Mouse (Mus musculus): Measurements from ENCODE around the gene Erich6. TPM values are rescaled to one million over a fixed set of nuclear protein-coding genes. Genes with fewer than 3 reads are reported as not detected.

Erich6 gene
- polyA plus RNA-seq, 1 experiment from 2014 or later: not detected

DNA sequence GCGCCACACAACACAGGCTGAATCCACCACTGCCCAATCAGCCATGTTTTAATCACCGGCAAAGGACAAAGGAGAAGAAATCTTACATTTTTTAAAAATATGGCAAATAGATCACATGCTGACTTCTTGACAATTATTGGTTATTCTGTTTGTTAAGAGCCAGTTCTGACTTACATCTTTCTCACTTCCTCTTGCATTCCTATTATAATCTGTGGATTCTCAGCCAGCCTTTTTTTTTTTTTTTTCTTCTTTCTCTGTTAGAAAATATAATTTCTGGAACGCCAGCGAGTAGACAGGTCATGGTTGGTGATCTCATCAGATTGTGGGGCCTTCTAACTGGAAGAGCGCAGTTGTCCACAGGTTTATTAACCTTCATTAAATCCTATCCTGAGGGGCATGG lies 36.3 kb upstream of the Erich6 start:
- Histone ChIP-seq H3K9me3 (replicated peaks) (no peaks in the 10 kb centered on the region), H3K4me2 (no peak overlapping the region), H3K4me3 (replicated peaks) (no peak overlapping the region), H3K27ac (replicated peaks) (no peak overlapping the region), H3K27me3 (replicated peaks) (no peaks in the 10 kb centered on the region), H3K36me3 (peaks cover 19% of the 10 kb centered on the region), H3K4me1 (peaks cover 7% of the 10 kb centered on the region), H3K9ac (replicated peaks) (no peak overlapping the region)
- WGBS: 93% methylated on average over 5 of the region's 5 CpGs
- ATAC-seq (ENCODE audit: low FRiP score): no peak

DNA sequence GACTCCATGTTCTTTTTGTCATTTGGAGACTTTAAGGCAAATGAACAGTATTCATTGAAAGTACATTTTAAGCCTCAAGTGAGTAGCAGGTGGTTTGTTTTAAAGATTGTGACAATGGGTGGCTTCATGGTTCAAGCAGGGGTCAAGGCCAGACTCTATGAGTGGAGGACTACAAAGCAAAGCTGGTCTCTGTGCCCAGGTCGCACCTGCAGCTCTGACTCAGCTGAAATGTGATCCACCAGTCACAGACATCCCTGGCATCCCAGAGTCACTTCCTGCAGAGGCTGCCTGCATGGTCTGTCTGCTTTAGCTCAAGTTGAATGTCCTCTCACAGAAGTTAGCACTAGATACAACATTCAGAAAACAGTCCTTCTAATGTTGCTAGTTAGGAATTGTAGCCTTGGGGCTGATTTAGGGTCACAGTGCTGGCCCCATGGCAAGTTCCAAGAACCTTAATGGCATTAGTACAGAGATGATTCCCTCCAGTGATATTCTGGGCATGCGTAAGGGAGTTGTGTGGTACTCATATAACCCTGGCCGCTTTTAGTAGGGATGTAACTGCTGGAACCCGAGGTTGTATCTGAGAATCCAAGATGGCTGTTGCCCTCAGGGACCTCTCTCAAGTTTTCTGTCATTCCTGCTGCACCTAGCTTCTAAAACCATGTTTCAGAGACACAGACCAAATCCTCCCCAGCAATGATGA lies 35.6 kb upstream of the Erich6 start:
- WGBS: 77% methylated on average over 4 of the region's 4 CpGs
- Histone ChIP-seq H3K27ac (replicated peaks) (no peak overlapping the region), H3K4me1 (peaks cover 2% of the 10 kb centered on the region; the same call in 1 of the 2 replicates), H3K4me3 (replicated peaks) (no peak overlapping the region), H3K9me3 (replicated peaks) (no peaks in the 10 kb centered on the region), H3K36me3 (peaks cover 19% of the 10 kb centered on the region), H3K9ac (replicated peaks) (no peak overlapping the region), H3K4me2 (no peak overlapping the region), H3K27me3 (replicated peaks) (no peaks in the 10 kb centered on the region)
- ATAC-seq (ENCODE audit: low FRiP score): no peak

DNA sequence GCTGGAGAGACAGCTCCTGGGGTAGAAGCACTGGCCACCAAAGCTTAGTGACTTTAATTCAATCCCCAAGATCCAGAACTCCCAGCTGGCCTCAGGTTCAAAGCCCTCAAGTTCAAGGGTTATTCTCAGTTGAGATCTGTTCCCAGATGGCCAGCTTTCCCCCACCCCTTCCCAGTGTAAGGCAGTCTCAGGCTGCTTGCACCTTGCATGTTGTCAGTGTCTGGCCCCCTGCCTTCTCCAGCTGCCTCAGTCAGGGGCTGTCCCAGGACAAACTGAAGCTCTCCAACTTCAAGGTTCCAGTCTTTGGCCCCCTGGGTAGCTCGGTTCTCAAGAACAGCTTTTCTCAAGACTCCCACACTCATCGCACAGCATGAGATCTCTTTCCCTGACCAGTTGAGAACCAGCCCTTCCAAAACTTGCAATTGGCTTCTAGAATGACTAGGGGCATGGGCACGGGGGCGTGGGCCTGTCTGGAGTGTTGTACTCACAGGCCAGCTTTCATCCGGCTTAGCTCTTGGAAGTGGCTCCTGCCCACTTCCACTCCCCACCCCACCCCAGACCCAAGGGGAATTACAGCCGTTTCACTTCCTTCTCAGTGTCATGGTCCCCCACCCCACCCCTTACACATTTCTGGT lies 34.7 kb upstream of the Erich6 start:
- no peak overlapping the region for H3K27ac ChIP-seq (replicated peaks)
- ATAC-seq (ENCODE audit: low FRiP score): no peak
- WGBS: 69% methylated on average over 6 of the region's 6 CpGs

DNA sequence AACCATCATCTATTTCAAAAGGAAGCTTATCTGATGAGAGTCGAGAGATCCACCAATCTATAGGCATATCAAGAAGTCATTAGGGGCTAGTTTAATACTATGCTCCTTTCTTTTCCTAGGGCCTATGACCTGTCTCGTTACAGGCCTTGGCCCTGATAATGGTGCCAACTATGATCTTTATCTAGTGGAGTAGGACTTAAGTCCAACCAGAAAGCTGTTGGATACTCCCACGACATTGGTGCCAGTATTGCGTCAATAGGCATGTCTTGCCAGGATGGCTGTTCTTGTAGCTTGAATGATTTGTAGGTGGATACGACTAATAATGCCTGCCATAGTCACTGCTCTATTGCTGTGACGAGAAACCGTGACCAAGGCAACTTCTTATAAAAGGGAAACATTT lies 27.0 kb upstream of the Erich6 start:
- no peak overlapping the region for H3K27ac ChIP-seq (replicated peaks)
- 0 out of 2 replicates have a peak, but pooled peaks cover 2% of the 10 kb centered on the region for H3K9me3 ChIP-seq (replicated peaks)
- no peak overlapping the region for H3K4me2 ChIP-seq
- no peak for ATAC-seq (ENCODE audit: low FRiP score)
- no peaks in the 10 kb centered on the region for H3K4me1 ChIP-seq
- H3K9ac ChIP-seq (replicated peaks): no peak overlapping the region
- H3K36me3 ChIP-seq: no peaks in the 10 kb centered on the region
- no peaks in the 10 kb centered on the region for H3K27me3 ChIP-seq (replicated peaks)
- WGBS: 83% methylated on average over 7 of the region's 7 CpGs
- H3K4me3 ChIP-seq (replicated peaks): no peak overlapping the region

More for the DNA sequence above, 34.7 kb upstream of the Erich6 start:
- Histone ChIP-seq H3K4me2 (no peak overlapping the region), H3K36me3 (peaks cover 19% of the 10 kb centered on the region), H3K9ac (replicated peaks) (no peak overlapping the region), H3K9me3 (replicated peaks) (no peaks in the 10 kb centered on the region), H3K27me3 (replicated peaks) (no peaks in the 10 kb centered on the region), H3K4me3 (replicated peaks) (no peak overlapping the region), H3K4me1 (no peaks in the 10 kb centered on the region)

DNA sequence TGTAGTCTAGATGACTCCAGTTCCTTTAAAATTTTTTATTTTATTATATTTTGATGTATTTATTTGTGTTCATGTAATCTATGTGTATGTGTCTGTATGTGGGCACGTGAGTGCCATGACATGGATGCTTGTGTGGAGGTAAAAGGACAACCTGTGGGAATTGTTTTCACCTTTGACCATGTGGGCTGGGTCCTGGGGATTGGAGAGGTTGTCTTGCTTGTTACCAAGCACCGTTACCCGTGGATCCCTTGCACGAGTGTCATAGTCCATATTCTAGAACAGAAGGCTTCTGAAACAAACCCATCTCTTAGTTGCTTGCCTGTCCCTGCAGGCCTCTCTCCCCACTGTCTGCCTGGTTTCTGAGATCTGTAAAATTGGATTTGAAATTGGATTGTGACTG lies 23.6 kb upstream of the Erich6 start:
- no peak overlapping the region for H3K27ac ChIP-seq (replicated peaks)
- no peaks in the 10 kb centered on the region for H3K27me3 ChIP-seq (replicated peaks)
- 92% methylated on average over 4 of the region's 4 CpGs for WGBS
- no peak overlapping the region for H3K4me3 ChIP-seq (replicated peaks)
- no peaks in the 10 kb centered on the region for H3K4me1 ChIP-seq
- no peak for ATAC-seq (ENCODE audit: low FRiP score)
- H3K4me2 ChIP-seq: no peak overlapping the region
- H3K9ac ChIP-seq (replicated peaks): no peak overlapping the region
- H3K9me3 ChIP-seq (replicated peaks): no peaks in the 10 kb centered on the region
- H3K36me3 ChIP-seq: no peaks in the 10 kb centered on the region

DNA sequence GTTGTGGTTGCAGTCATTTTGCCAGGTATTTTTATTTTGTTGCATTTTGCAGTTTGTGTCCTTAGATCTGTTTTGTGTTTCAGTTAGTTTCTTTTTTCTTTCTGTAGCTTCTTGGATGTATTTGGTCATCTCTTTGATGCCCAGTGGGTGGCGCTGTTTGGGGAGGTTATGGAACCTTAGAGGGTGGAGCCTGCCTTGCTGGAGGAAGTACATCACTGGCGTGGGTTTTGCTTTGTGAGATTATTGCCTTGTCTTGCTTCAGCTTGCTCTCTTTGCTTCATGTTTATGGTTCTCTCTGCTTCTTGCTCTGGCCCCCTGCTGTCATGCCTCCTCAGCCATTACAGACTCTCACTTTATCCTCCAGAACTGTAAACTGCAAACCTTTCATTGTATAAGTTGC lies 20.3 kb upstream of the Erich6 start:
- Histone ChIP-seq H3K9me3 (replicated peaks) (no peaks in the 10 kb centered on the region), H3K4me1 (no peaks in the 10 kb centered on the region)
- WGBS: 25% methylated on average over 2 of the region's 2 CpGs

DNA sequence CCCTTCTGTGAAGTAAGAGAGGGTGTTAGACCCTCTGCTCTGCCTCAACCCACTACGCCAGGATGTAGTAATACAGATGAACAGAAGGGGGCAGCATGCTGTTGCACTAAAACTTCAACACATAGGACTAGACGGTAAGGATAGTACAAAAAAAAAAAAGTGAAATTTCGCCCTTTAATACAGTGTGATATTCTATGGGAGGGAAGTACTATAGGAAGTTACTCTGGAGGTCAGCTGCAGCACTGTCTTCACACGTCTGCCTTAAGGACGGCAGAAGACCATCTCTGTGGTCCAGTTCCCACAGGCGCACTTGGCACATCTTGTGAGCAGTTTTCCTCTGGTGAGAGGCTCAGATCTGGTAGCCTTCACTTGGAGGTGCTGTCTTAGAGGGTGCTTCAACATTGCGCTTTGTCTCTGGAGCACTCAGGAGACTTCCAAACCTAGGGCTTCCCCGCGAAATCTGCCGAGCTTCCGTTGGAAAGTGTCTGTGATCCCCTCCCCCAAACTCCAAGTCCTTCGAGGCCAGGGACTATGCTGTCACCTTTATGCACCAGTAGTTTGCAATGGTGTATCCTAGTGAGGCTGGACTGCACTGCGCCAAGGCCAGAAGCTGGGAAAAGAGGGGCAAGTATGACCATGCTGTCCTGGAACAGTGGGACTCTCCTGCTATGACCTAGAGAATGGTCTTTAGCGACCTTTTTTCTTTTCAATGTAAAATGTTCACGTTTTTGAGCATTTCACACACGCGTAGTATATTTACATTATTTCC lies 18.5 kb upstream of the Erich6 start:
- no peak overlapping the region for H3K4me3 ChIP-seq (replicated peaks)
- peak; percentile 83 for ATAC-seq (ENCODE audit: low FRiP score)
- H3K9me3 ChIP-seq (replicated peaks): no peaks in the 10 kb centered on the region
- no peaks in the 10 kb centered on the region for H3K36me3 ChIP-seq
- no peak overlapping the region for H3K9ac ChIP-seq (replicated peaks)
- WGBS: 64% methylated on average over 17 of the region's 17 CpGs
- no peaks in the 10 kb centered on the region for H3K4me1 ChIP-seq
- no peak overlapping the region for H3K27ac ChIP-seq (replicated peaks)
- no peaks in the 10 kb centered on the region for H3K27me3 ChIP-seq (replicated peaks)
- no peak overlapping the region for H3K4me2 ChIP-seq

More for the DNA sequence above, 20.3 kb upstream of the Erich6 start:
- Histone ChIP-seq H3K4me2 (no peak overlapping the region), H3K9ac (replicated peaks) (no peak overlapping the region), H3K4me3 (replicated peaks) (no peak overlapping the region), H3K27me3 (replicated peaks) (no peaks in the 10 kb centered on the region), H3K27ac (replicated peaks) (no peak overlapping the region), H3K36me3 (no peaks in the 10 kb centered on the region)
- no peak for ATAC-seq (ENCODE audit: low FRiP score)

DNA sequence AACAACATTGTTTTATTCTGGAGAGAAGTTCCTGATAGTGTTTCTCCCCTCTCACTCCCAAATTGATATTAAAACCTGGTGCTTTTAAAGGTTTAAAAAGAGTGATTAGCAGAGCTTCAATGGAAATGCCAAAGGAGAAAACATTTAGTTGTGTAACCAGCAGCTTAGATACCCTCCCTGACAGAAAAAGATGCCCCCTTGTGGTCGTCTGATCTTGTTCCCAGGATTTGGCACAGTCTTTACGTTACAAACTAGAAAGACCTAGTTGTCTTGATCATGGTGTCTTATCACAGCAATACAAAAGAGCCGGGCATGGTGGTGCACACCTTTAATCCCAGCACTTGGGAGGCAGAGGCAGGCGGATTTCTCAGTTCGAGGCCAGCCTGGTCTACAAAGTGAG lies 16.9 kb upstream of the Erich6 start:
- no peaks in the 10 kb centered on the region for H3K4me1 ChIP-seq
- no peaks in the 10 kb centered on the region for H3K27me3 ChIP-seq (replicated peaks)
- 73% methylated on average over 5 of the region's 5 CpGs for WGBS
- H3K9me3 ChIP-seq (replicated peaks): no peaks in the 10 kb centered on the region
- no peak overlapping the region for H3K27ac ChIP-seq (replicated peaks)
- H3K36me3 ChIP-seq: no peaks in the 10 kb centered on the region
- no peak overlapping the region for H3K4me2 ChIP-seq
- no peak overlapping the region for H3K9ac ChIP-seq (replicated peaks)
- no peak overlapping the region for H3K4me3 ChIP-seq (replicated peaks)
- no peak for ATAC-seq (ENCODE audit: low FRiP score)

DNA sequence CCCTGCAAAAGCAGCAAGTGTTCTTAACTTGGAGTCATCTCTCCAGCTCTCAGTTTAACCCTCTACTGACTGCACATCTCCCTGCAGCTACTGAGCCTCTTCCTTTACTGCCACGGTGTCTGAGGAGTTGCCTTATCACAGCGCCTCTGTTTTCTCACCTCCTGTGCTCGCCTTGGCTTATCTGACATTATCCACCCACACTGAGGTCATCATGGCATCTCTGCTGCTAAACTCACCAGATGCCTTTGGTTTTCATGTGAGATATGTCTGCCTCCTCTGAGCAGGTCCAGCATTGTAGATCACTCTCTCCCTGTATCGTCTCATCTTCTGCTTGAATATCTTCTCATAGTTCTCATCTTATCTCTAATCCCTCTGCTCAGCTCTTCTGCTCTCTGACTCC lies 13.3 kb upstream of the Erich6 start:
- no peaks in the 10 kb centered on the region for H3K36me3 ChIP-seq
- ATAC-seq (ENCODE audit: low FRiP score): no peak
- no peaks in the 10 kb centered on the region for H3K4me1 ChIP-seq
- no peak overlapping the region for H3K4me2 ChIP-seq
- H3K9me3 ChIP-seq (replicated peaks): no peaks in the 10 kb centered on the region
- H3K4me3 ChIP-seq (replicated peaks): no peak overlapping the region
- H3K27me3 ChIP-seq (replicated peaks): no peaks in the 10 kb centered on the region
- H3K27ac ChIP-seq (replicated peaks): no peak overlapping the region
- 89% methylated on average over 4 of the region's 4 CpGs for WGBS
- H3K9ac ChIP-seq (replicated peaks): no peak overlapping the region

DNA sequence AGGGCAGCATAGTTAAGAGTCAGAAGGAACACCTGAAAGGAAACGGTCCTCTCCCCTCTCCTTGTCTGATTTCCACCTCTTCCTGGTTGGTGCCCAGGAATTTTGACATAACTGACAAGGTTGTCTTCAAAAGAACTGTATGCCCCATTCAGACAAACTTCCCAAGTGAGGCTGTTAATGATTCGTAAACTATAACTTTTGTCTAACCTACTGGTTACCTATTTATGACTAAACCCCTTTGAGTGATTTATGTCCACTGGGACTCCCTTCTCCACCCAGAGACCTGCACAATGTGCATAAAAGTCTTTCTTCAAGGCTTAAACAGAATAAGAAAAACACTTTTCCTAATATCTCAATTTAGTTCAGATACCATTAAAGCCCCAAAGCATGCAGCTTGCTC lies 10.2 kb upstream of the Erich6 start:
- H3K27ac ChIP-seq (replicated peaks): no peak overlapping the region
- H3K4me1 ChIP-seq: no peaks in the 10 kb centered on the region
- WGBS: 95% methylated on average over 2 of the region's 2 CpGs
- no peak overlapping the region for H3K9ac ChIP-seq (replicated peaks)
- ATAC-seq (ENCODE audit: low FRiP score): no peak
- H3K9me3 ChIP-seq (replicated peaks): no peaks in the 10 kb centered on the region
- no peak overlapping the region for H3K4me2 ChIP-seq
- H3K36me3 ChIP-seq: no peaks in the 10 kb centered on the region
- H3K27me3 ChIP-seq (replicated peaks): no peaks in the 10 kb centered on the region
- H3K4me3 ChIP-seq (replicated peaks): no peak overlapping the region

DNA sequence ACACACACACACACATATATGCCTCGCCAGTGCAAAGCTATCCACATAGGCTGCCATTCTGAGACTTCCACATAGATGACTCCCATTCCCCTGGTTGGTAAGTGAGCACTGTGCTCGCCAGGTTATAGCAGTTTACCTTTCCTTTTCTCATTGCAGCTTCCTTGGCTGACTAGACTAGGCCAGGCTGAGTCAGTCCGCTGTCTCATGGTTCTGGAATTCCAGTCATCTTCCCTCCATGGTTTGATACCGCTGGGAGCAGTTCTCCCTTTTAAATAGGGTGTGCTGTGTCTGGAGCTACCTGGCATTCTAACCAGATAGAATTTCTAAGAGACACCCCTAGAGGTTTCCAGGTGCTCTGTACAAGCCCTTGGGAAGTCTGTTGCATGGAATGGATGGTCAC lies 9.2 kb upstream of the Erich6 start:
- H3K27ac ChIP-seq (replicated peaks): no peak overlapping the region
- no peak overlapping the region for H3K9ac ChIP-seq (replicated peaks)
- no peaks in the 10 kb centered on the region for H3K27me3 ChIP-seq (replicated peaks)
- no peak overlapping the region for H3K4me2 ChIP-seq
- no peaks in the 10 kb centered on the region for H3K4me1 ChIP-seq
- no peaks in the 10 kb centered on the region for H3K9me3 ChIP-seq (replicated peaks)
- no peak for ATAC-seq (ENCODE audit: low FRiP score)
- 89% methylated on average over 4 of the region's 4 CpGs for WGBS
- no peaks in the 10 kb centered on the region for H3K36me3 ChIP-seq
- no peak overlapping the region for H3K4me3 ChIP-seq (replicated peaks)

DNA sequence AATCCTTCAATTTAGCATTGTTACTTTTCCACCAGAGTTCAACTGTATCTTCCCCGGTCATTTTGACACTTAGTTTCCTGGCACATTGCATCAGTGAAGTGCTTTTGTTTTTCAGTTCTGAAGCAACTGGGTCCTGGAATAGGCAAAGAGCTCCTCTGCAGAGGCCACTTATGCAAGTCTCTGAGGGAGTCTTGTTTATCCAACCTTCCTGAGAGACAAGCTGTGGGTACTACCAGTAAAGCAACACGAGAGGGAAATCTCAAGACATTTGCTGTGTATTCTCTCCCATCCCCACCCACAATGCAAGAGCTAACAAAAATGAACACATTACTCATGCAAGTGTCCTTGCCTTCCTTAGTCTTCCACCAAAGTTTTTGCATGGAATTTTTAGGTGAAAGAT lies 5.3 kb downstream of the Erich6 start:
- Histone ChIP-seq H3K9ac (replicated peaks) (no peak overlapping the region), H3K4me2 (no peak overlapping the region), H3K9me3 (replicated peaks) (no peaks in the 10 kb centered on the region), H3K4me3 (replicated peaks) (no peak overlapping the region), H3K4me1 (peaks cover 7% of the 10 kb centered on the region), H3K27me3 (replicated peaks) (no peaks in the 10 kb centered on the region), H3K36me3 (no peaks in the 10 kb centered on the region), H3K27ac (replicated peaks) (no peak overlapping the region)
- no peak for ATAC-seq (ENCODE audit: low FRiP score)
- WGBS: 88% methylated on average over 2 of the region's 2 CpGs
